Mouse (Mus musculus) adrenal gland, adult 10 weeks (tissue): ENCODE measurements around the gene Ephb6. TPM values are rescaled to one million over a fixed set of nuclear protein-coding genes. Genes with fewer than 3 reads are reported as not detected.

Experiments used
- polyA plus RNA-seq: library from polyadenylated mRNA; stranded (reverse); fragments of 350-450 nt; fragmentation: Illumina TruSeq; extraction: RNeasy Lipid Tissue Mini Kit (QIAGEN cat#74804); gene quantifications from one replicate; pipeline ENCODE4 v1.2.3, GENCODE M21; 2014; ENCODE audit warnings: low read depth, low replicate concordance

Gene Ephb6
- polyA plus RNA-seq = 0.23 TPM

GRCm38 (mm10) chr6:41605061-41605793, at the start of gene Ephb6:
Ephb6 (plus strand) TSS chr6:41605482.

DNA sequence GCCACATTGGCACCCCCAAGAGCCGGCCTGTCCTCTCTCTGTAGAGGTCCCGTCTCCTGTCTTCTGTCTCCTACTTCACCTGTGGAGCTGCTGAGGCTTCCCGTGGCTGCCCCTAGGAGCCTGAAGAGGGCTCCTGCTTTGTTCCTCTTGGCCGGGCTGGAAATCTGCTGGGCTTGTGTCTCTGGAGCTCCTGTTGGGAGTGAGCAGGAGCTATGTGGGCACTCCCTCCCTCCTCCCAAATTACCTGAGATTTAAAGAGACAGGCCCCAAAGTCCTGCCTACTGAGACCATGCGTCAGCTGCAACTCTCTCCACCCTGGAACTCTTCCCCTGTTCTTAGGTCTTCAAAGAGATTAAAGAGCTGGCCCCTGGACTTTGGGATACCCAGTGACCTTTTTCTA, 30.9 kb downstream of the Ephb6 start, which contains the start of gene Trpv6:
TSS of gene Trpv6 (minus strand) at position 228 of the 400 bp plus-strand sequence.

Other genes starting within 250 kb of the Ephb6 start
- not detected for gene Prss3, start 227.8 kb upstream of the Ephb6 start, polyA plus RNA-seq
- gene Gm5771, start 213.1 kb upstream of the Ephb6 start, polyA plus RNA-seq = not detected
- gene Gm10334, start 159.3 kb upstream of the Ephb6 start, polyA plus RNA-seq = not detected
- not detected for gene Prss1, start 146.6 kb upstream of the Ephb6 start, polyA plus RNA-seq
- 1.1 TPM for gene Prss2, start 83.7 kb upstream of the Ephb6 start, polyA plus RNA-seq
- not detected for gene Trpv6, start 30.9 kb downstream of the Ephb6 start, polyA plus RNA-seq
- not detected for gene Trpv5, start 75.3 kb downstream of the Ephb6 start, polyA plus RNA-seq
- gene Llcfc1, start 78.9 kb downstream of the Ephb6 start, polyA plus RNA-seq = not detected
- not detected for gene Kel, start 98.9 kb downstream of the Ephb6 start, polyA plus RNA-seq
- gene Olfr459, start 169.7 kb downstream of the Ephb6 start, polyA plus RNA-seq = not detected
- gene Pip, start 242.1 kb downstream of the Ephb6 start, polyA plus RNA-seq = not detected
- not detected for gene Sval2, start 247.5 kb downstream of the Ephb6 start, polyA plus RNA-seq